Mouse (Mus musculus): Measurements from ENCODE around the gene BC017158.
"Not testable (repeated sequence)": the region's sequence is repeated elsewhere in the genome, so short reads cannot be mapped to it uniquely, and the experiment has no call there.

BC017158 gene

DNA sequence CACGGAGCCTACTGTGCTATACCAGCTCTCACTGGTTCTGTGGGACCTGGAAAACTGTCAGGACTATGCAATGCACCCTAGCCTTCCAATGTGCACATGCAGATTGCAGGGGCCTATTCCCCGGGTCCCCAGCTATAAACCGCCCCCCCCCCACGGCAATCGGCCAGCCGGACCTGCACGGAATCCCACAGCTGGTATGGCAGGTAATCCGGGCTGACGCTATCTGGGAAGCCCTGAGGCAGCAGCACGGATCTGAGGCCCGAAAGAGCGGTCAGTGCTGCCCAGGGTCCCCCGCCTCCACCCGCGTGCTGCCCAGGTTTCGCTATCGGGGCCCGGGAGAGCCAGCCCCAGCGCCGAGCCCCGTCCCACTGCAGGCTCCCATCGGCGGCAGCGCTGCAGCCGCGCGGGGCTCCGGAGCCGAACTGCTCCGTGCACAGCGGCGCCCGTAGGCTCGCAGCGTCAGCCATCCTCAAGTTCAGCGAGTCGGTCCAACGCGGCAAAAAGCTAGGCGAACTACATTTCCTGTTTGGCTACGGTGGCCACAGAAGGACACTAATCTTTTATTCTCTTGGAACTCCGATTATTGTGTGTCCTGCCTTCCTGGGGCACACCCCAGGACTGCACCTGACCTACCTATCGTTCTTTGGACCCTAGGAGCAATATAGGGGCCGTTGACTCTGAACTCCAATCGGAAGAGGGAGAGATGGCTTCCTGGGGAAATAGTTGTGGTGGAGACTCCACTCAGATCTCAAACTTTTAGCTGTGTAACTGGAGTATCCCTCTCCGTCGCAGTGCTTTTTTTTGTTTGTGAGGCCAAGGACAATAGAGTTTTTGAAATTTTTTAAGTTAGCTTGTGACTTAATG is at the start of gene BC017158:
Gene BC017158 (minus strand): TSS at position 554 of the 864 bp plus-strand sequence.
- DNase-seq: peak; percentile 59

DNA sequence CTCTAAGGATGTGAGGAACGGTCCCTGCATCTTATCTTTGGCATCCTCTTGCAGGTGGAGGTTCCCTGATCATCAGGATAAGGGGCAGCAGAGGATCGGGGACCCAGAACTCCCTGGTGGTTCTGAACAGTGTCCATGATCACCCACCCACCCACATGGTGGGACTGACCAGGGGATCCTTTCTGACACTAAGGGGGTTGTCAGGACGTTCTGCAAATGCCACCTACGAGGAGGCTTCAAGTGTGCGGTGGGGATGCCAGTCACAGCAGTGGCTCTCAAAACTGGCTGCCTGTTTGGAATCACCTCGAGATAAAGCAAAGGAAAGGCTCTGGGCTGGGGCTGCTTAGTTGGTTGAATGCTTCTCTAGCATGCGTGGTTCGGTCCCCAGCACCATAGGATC is 49.0 kb upstream of the BC017158 start:
- no peak for DNase-seq

DNA sequence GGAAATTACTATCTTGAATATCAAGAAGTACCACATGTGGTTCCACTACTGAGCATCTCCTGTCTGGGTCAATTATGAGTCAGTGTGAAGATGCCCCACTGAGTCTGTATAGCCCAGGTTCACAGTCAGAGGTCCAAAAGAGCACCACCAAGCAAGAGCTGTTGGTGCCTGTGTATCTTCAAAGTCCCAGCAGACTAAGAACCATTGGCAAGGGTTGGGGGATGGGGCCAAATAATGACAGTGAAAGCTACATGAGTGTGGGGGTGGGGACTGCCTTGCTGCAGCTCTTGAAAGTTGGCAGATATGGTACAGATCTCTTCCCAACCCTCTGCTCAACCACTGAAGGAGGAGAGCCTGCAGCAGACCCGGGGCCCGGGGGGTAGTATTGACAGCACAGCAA is 48.6 kb upstream of the BC017158 start:
- DNase-seq: no peak

DNA sequence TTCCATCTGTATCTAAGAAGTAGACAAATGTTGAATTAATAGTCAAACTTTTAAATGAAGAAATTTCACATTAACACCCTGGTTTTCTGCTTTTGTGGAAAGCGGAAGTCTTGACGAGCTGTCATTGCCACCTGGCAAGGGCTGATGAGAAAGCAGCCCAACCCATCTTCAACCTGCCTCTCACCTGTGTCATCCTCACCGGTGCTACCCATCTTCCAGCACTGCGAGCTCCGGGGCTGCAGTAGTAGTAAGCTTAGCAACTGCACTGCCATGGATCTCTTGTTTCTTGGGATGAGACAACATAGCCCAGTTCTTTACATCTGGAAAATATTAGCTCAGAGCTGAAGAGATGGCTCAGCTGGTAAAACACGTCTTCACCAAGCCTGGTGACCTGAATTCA is 47.7 kb upstream of the BC017158 start:
- DNase-seq: no peak

DNA sequence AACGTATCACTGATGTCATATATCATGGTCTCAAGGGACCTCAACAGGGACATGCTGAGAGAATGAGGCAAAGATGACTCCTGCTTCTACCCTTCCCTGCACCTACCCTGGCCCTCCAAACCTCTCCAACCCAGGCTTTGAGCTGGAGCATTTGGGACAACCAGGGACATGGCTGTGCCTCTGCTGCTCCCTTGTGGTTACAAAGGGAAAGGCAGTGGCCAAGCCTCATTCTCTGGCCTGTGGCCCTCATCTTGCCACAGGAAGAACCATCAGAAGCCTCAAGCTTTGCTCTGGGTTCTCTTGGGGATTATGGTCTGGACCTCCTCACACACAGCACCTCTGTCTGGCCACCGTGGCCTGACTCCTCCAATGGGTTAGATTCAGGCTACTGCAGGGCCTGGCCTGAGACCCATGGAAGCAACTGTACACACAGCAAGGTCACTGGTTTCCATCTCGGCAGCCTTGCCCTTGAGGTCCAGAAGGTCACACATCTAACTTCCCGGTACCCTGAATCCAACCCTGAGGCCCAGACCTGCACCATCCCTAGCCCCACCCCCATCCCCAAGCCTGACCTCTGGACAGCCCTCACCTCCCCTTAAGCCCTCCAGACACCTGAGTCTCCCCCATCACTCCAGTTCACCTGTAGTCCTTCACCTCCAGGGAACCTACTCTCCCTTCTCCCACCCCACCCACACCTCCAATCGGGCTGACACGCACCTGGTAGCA is 47.1 kb upstream of the BC017158 start:
- peak; percentile 63 for DNase-seq

DNA sequence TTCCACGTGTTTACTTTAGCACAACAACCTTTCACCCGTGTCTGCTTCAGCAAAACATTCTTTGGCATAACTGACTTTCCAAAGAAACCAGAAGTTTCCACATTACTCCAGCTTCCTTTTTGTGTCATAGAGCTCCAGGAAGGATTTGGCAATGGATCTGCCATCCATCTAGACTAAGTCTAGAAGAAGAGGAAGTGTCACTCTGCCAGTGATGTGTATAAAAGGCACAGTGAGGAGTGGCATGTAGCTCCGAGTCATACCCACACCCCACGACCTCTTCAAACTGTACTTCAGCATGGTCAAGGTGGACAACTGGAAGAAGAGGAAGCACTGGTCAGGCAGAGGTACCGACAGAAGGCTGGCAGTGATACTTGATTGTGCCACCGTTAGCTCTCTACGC is 46.5 kb upstream of the BC017158 start:
- no peak for DNase-seq

DNA sequence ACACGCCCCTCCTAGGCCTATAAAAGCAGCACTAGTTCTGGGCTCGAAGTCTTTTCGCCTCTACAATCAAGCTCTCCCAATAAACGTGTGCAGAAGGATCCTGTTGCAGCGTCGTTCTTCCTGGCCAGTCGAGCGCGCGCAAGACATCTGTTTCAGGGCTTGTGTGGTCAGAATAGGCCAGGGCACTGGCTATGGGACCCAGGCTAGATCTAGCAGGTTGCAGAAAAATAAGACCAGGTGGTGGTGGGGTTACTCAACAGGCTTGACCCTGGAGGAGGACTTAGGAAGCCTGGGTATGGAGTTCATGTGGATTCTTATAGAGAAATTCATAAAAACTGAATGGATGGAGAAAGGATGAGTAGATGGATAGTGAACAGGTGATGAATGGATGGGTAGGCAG is 44.7 kb upstream of the BC017158 start:
- not testable (repeated sequence) for DNase-seq

DNA sequence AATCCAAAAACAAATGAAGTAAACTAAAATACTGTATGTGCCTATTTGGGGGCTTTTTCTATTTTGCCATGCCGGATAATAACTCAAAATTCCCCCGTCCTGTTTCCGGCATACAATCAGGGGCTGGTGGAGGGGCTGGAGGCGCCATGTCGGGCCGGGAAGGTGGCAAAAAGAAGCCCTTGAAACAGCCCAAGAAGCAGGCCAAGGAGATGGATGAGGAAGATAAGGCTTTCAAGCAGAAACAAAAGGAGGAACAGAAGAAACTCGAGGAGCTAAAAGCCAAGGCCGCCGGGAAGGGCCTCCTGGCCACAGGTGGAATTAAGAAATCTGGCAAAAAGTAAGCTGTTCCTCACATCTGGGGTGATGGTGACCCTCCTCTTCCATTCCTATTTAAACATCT is 42.4 kb upstream of the BC017158 start:
- not testable (repeated sequence) for DNase-seq

DNA sequence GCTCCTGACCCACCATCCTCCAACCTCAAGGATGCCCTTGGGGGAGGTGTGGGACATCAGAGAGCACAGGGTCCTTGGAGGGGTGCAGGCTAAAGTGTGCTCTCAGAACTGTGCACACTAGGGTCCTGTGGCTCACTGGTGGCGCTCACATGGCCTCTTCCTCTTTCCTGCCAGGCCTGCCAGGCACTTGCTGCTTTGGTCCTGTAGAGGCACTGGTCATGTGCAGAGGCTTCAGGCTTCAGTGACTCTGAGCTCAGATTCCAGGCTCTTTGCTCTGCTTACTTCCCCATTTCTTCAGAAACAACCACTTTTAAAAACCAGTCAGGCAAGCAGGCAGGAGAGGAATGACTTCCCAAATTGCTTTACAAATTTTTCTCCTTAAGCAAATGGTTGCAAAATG is 34.9 kb upstream of the BC017158 start:
- no peak for DNase-seq

DNA sequence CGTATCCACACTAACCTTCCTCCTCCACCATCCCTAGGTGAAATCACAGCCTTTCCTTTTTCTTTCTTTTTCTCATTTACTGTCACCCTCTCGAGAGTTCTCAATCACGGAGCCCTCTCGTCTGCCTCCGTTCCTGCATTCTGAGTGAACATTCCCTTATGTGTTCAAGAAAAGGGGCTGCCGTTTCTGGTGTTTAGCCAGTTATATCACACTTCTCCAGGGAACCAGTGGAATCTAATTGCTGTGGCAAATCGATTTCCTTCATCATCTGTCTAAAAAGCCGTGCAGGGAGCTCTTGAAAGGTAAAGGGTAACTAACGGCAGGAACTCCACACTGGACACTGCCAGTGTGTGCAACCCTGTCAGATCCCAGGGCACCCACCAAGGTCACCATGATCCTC is 33.0 kb upstream of the BC017158 start:
- DNase-seq: no peak

DNA sequence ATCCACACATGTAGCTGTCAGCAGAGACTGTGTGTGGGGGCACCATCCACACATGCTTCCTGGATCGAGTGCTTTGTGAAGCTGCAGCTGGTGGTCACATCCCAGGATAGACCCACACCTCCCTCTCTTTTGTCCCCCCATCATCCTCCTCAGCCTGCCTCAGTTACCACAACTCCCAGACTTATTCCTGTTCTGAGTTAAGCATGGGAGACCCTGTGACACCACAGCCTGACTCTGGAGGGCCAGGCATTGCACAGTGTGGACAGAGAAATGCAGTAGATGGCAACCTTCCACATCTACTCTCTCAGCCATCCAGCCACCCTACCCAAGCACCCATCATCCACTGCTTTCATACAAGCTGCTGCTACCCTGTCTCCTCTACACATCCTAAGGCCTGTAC is 27.0 kb upstream of the BC017158 start:
- no peak for DNase-seq

DNA sequence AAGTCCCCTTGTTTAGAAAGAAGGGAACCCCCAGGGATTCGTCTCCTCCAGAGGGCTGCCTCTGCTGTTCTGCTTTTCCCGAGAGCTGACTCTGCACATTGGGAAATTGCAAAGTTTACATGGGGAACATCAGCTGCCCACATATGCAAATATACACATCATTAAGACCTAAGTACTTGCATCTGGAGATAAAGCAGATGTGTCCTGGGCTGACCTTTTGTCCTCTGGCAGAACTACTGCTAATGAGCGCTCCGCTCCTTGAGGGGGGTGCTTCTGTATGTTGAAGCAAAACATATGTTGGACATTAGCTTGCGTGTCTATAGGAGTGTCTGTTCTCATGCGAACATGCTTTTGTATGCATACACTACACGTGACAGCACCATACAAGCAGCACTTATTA is 23.3 kb upstream of the BC017158 start:
- DNase-seq: no peak

DNA sequence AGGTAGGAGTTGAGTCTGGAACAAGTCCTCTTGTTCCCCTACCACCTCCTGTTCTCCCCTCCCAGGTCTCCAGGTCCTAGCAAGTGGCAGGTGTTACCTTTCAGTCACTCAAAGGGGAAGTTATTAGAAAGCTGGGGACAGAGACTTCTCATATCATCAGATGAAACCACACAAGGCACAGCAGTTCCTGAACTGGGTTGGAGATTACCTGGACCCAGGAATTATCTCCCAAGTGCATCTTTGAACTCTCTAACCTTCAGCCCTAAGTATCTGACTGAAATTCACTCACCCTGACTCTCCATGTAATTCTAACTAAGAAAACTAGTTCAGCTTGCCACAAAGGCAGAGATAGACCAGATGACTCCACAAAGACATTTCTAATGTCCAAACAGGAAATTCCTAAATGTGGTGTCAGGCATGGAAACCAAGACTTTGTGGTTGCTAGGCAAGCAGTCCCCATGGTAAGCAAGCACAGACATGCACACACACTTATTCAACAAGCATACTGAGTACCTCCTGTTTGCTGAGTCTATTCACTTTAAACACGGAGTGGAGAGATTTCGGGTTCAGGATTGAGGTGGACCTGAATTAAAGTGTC is 22.3 kb upstream of the BC017158 start:
- DNase-seq: no peak

DNA sequence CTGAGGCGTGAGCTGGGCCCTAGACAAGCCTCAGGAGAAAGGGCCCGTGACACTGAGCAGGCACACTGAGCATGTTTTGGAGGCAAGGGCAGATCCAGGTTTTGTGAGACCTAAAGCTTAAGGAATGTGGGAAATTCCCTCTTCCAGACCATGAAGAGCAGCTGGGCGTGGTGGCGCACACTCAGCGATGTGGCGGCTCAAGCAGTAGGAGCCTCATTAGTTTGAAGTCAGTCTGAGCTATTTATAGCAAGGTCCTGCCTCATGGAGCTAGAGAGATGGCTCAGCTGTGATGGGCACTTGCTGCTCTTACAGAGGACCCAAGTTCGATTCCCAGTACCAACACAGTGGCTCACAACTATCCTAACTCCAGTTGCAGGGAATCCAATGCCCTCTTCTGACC is 21.2 kb upstream of the BC017158 start:
- no peak for DNase-seq

DNA sequence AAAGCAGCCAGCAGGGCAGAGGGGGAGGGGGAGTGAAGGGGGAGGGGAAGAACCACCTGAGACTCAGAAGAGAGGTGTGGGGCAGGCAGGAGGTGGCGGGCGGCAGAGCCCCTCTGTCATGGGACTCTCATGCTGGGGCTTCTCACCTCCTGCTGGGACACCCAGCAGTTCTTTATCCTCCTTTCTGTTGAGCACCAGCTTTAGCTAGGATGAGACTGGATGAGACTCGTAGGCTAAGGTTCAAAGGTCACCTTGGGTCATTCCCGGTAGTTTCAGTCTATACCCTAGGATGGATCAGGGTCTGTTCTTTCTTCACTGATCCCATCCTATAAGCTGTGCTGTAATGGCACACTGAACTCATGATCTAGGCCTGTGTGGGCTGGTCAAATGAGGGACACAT is 19.0 kb upstream of the BC017158 start:
- no peak for DNase-seq

DNA sequence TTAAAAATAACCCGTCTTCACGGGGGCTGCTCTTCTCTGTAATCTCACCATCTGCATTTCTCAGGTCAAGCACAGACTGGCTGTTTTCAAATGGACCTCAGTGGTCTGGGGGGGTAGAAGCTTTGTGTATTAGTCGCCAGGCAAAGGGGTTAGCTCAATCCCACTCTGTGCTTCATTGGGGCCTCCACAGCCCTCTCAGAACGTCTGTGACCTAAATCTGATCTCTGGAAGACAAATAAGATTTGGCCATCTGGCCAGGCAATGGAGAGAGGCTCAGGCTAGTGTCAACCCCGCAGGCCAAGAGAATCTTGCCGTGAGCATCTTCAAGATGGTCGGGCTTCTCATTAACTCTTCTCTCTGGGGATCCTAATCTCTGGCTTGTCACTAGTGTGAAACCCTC is 16.5 kb upstream of the BC017158 start:
- DNase-seq: no peak

DNA sequence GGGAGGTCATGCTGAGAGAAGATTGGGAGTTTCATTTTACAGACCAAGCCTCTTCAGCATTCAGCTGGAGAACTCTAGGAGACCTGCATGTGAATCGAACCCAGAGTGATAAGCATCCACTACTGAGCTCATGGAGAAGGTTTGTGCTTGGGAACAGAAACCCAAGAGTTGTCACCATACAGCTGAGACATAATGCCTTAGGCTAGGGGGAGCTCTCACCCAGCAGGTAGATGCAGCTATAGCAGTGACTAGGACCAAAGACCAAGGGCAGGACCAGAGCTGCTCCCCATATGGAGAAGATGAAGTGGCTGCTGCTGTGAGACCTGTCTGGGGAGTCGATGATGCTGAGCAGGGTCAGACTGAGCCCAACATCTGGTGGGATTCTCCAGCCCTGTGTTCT is 15.6 kb upstream of the BC017158 start:
- DNase-seq: no peak

DNA sequence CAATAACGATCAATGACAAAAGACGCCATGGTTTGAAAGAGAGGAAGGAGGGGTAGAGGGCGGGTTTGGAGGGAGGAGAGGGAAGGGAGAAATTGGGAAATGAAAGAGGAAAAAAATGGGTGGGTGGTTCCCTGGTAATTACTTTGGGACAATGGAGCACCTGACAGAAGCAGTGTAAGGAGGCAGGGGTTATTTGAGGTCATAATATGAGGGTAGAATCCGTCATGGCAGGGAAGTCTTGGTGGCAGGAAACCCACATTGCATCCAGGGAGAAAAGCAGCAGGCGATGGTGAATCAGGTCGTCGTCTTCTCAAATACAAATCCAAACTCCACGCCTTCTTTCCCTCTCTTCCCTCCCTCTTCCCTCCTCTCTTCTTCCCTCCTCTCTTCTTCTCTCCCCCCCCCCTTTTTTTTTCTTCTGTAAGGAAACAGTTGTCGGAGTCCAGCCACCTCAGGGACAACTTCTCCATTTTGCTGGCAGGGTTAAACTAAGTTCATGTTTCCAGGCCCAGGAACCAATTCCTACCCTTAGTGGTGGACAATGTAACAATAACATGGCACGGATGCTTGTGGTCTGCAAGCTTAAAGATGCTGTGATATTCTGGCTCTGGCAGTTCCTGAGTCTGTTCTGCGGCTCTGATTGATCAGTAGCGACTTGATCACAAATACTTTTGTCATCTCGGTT is 14.5 kb upstream of the BC017158 start:
- DNase-seq: no peak

DNA sequence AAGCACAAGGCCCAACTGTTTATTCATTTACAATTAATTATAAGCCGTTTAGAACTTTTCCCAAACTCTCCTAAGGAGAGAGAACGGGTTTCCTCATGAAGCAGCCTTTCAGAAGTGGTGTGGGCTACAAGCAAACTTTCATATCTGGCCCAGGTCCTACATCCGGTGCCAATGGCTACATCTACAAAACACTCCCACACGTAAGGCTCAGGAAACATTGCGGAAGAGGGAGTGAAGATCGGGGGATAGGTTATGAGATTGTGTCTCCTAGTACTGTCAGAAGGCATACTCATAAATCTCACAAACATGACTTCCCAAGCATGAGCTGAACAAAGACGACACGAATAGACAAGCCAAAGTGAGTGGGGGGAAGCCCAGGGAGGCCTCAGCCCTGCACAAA is 13.8 kb upstream of the BC017158 start:
- no peak for DNase-seq

DNA sequence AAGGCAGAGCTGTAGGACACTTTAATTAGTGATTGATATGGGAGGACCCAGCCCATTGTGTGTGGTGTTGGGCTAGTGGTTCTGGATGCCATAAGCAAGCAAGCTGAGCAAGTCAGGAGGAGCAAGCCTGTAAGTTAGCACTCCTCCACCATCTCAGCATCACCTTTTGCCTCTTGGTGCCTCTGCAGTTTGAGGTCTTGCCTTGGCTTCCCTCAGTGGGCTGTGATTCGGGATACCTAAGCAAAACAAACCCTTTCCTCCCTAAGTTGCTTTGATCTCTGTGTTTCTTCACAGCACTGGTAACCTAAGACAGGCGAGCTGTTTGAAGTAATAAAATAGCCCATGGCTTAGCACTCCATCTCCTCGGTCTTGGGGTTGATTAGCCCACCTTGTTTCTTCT is 13.3 kb upstream of the BC017158 start:
- no peak for DNase-seq

DNA sequence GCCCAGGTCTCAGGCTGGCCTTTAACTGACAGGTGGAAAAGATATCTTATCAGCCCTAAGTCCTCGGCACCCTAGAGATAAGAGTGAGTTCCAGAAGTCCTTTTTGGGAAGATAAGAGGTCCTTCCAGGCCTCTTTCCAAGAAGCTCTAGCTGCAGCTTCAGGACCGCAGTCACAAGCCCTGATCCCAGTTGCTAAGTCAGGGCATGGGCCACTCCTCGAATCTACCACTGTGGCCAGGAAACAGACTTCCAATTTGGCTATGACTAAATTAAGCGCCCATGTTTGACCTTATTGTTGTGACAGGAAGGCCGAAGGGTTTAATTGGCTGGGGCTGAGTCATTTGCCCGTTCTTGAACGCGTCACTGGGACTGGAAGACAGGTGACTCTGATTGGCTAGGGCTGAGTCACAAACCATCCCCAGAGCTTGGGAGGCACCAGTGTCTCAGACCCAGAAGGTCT is 12.3 kb upstream of the BC017158 start:
- no peak for DNase-seq

DNA sequence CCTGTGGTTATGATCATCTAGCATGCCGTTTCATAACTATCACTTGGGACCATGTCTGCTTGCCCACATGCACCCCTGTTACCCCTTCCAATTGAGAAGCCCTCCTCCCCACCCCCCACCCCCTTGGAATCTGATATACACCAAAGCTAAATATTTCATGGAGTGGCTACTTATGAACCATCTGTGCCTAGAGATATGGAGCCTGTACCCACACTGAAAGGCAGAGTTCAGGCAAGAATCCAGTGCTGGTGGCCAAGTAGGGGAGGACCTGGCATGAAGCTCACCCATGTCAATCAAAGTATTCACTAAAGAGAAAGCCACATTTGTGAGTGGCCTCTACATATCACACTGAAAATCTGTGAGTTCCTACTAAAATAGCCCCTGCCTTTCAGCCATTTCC is 11.8 kb upstream of the BC017158 start:
- DNase-seq: no peak

DNA sequence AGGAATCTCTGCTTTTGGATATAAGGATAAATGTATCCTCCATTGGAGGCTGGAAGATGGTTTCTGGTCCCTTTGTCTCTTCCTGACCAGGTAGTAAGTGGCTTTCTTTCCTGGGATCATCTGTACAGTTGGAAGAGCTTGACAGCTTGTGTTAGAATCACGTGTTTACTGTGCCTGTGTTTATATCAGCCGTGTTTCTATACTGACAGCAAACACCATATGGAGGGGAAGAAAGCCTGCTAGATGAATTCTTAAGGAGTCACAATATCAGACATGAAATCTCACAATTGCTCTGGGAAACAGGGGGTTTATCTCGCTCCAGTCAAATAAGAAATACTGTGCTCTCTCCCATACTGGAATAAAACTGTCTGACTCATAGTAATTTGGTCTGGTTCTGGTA is 11.2 kb upstream of the BC017158 start:
- DNase-seq: no peak

Data from right cerebral cortex, postnatal 14 days (tissue).